Mouse (Mus musculus): ENCODE measurements at regions not wholly inside any gene's neighbourhood (a gene's known extent, or its start where the extent isn't known, plus 50 kb on each side); places are given as distances from the start of the nearest gene placed in this dataset.

DNA sequence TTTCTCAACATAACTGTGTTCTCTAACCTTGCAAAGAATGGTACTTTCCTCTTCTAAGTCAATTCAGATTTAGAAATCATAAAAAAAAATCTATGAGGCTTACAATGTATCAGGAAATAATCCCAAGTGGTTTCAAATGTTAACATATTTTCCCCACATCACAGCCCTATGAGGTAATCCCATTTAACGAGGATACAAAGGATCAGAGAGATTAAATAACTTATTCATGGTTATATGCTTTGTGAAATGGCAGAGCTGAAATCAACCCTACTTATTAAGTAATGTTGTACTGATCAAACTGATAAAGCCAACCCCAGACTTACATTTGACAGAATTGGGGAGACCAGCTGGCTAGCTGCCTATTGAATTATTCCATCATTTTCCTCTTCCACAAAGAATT, 614.4 kb downstream of the Ntrk3 start:
- no peak for DNase-seq (ENCODE audit: low read depth, low spot score)

DNA sequence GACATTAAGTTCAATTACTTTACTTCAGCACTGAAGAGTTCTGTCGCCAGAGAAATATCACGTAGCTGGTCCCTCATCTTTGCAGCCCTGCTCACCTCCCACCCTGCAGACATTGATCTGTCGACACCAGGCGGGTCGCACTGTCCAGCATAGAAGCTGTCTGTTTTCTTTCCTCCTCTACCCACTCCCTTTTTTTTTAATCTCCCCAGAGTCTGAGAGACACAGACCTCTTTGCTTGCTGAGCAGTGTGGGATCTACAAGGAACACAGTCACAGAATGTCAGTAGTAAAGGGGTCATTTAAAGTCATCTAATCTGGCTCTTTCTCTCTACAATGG, 616.7 kb downstream of the Ntrk3 start:
- no peak for DNase-seq (ENCODE audit: low read depth, low spot score)

DNA sequence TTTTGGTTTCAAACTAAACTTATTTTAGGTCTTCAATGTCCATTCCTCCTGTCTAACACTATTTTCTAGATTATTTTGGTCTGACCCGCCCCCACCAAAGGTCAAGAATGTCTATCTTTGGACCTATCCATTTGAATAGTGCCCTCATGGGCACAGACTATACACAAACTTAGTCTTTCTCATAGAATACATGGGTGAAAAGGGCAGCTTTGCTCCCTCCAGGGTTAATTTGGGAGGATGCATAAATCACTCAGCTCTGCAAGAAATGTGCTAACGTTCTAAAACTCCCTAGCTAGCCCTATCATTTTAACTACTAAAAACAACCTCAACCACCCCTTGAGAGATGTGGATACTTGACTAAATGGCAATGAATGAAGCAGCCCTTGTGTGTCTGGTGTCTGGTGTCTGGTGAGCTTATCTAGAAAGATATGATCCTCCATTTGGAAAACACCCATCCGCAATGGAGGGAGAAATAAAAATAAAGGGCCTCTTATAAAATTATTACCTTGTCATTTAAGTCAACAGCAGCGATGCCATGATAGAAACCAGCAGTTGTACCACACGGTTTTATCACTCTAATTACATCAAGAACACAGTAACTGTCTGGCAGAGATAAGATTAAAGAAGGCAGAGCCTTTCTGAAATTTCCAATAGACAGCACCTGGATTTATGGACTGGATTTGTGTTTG, 617.2 kb downstream of the Ntrk3 start:
- no peak for DNase-seq (ENCODE audit: low read depth, low spot score)

DNA sequence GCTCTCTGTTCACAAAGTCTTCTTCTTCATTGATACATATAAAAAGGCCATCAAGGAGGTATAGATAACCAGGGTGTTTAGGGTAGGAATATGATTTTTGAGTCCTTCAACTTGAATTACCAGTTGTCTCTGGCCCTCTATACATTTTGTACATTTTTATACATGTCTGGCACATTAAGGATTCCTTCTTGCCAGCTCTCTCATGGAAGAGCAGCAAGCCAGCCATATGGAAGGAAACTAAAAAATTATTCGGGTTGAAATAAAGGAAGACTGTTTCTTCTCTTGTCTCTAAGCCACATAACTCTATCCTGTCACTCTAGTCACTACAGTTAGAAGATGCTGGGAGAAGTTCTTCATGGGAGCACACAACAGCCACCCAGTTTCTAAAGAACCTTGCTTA, 618.0 kb downstream of the Ntrk3 start:
- no peak for DNase-seq (ENCODE audit: low read depth, low spot score)

DNA sequence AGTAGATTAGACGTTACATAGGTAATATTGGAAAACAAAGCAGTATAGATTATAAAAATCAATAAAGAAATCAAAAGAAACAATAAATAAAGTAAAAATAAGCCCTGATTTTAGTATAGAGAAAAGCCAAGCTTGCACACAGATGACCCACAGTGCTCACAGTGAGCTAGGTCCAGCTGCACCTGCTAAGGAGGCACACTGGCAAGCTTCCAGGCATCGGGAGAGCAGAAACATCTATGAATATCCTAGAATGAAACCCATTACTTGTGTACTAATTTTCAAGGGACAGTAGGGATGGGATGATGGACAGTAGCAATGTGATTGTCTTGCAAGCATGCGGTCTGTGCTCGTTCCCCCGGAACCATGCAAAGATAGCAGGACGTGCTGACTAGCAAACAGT, 626.5 kb downstream of the Ntrk3 start:
- DNase-seq (ENCODE audit: low read depth, low spot score): no peak

DNA sequence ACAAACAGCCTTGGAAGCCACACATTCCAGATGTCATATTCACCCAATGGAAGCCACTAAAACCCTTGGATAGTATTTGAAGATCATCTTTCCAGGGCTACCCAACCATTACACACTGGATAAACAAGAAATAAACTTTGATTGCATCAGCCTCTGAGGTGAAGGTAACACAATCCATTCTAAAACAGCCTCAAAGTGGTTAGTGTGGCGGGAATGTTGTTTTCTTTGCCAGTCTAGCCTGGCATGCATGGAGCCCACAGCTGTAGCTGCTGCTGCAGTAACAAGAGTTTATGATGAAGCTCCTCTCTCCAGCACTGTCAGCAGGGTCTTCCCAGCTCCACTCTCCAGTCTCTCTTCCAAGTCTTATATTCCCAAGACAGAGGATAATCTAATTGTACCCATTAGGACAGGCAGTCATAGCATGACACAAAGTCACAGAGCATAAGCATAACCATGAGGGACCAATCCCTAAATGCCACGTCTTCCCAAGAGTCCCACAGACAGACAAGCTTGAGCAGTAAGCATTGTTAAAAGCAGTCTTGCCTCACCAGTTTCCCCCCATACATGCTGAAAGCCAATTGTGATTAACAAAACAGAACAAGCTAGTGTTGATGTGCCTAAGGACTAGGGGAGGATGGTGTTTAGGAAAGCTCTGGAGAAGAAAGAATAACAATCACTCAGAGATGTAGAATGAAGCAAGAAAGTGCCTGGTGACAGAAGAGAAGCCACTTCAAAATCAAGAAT, 634.1 kb downstream of the Ntrk3 start:
- no peak for DNase-seq (ENCODE audit: low read depth, low spot score)

DNA sequence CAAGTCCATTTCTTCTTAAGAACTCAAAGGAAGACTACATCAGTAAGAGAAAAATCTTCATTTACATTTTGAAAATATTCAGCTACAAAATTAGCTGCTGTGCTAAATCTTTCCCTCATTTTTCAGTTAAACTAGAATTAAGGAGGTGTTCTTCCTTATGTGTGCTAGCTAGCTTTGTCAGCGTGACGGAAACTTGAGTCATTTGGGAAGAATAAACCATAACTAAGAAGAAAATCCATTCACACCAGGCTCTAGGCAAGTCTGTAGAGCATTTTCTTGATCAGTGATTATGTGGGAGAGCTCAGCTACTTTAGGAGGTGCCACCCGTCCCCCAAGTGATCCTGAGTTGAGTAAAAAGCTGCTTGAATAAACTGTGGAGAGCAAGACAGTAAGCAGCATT, 635.4 kb downstream of the Ntrk3 start:
- no peak for DNase-seq (ENCODE audit: low read depth, low spot score)

DNA sequence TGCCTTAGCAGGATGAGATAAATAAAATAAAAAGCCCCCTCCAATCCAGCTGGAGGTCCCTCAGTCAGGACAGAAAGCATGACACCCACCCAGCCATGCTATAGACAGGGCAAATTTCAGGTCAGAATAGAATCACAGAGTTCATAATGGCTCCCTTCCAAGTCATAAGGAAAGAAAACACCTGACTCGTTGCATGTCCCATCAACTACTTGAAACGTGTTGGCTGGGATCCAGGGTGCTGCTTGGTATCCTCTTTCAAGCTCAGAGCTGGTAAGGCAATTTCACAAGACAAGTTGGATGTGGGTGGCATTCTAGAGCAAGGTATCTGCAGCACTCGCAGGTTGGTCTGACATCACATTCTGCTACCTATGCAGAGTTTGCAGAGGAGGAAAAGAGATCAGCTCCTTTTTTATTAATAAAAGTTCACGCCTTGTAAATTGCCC, 651.2 kb downstream of the Ntrk3 start:
- no peak for DNase-seq (ENCODE audit: low read depth, low spot score)

DNA sequence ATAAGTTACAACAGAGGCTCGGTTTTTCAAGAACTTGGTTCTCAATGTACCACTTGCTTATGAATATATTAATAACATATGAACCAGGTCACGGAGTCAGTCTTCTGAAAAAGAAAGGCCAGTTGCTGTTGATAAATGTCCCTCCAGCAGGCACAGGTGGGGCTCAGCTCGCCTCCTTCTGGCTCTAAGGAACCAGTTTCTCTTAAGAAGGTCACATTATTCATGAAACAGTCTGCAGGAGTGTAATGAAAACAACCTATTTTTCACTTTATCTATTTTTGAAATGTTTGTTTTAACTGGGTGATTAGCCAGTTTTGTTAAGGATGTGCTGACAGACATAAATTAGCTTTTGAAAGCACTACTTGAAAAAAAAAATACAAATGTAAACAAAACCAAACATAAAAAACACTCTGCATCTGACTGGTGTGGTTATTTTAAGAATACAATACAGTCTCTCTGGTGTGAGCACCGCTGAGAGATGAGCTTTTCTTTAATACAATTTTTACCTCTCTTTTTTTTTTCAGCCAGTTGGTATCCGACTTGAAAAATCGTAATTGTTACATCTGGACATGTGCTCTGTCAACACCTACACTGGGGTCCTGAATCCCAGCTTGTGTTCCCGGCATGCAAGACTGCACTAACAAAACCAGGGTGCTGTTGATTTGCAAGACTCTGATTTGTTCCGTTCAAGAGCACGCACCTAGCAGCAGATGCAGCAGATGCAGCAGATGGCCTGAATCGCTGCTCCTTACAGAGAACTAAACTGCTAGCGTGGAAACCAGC, 651.8 kb downstream of the Ntrk3 start:
- no peak for DNase-seq (ENCODE audit: low read depth, low spot score)

DNA sequence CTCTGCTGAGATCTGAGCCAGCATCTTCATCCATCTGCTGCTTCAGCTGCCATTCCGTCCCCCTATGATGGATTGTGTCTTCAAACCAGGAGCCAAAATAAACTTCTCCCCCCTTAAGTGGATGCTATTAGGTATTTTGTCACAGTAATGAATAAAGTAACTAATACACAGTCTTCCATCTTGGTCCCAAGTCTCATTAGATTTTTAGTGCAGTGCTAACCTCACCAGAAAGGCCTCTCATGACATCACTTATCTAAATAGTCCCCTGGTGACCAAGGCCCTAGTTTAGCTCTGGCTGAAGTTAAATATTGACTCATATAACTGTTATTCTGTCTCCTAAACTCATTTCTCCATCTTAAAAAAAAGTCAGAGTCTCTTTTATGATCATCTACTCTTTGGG, 658.1 kb downstream of the Ntrk3 start:
- DNase-seq (ENCODE audit: low read depth, low spot score): no peak

DNA sequence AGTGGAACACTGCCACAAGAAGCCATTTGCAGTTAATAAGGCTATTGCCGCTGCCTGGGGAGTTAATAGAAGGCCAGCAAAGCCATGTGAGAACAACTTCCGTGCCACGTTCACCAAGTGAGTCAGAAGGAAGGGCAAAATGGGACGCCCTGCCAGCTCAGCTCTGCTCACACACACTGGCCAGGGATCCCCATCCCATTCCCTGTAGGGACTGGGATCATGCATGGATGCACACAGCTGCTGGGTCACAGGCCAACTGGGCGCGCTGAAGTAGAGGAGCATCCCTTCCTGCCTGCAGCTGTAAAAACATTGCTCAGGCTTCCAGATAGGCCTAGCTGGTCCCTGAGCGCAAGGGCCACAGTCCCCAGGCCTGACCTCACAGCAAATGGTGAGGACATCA, 666.7 kb downstream of the Ntrk3 start:
- DNase-seq (ENCODE audit: low read depth, low spot score): no peak

DNA sequence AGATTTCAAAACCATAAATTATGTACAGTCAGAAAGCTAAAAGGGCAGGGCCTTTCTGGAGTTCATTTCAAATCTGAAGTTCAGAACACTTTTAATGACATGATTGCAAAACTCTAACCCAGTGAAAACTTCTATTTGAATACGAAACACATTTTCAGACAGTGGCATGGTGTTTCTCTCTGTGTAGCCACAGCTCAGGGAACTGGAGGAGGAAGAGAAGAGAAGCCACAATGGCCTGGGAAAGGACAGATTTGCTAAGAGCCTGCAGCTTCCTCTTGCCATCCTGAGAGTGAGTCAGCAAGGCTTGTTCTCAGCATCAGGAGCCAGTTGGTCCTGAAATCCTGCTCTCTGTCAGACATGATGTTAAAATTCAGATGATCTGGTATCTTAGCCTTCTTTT, 676.2 kb downstream of the Ntrk3 start:
- no peak for DNase-seq (ENCODE audit: low read depth, low spot score)

DNA sequence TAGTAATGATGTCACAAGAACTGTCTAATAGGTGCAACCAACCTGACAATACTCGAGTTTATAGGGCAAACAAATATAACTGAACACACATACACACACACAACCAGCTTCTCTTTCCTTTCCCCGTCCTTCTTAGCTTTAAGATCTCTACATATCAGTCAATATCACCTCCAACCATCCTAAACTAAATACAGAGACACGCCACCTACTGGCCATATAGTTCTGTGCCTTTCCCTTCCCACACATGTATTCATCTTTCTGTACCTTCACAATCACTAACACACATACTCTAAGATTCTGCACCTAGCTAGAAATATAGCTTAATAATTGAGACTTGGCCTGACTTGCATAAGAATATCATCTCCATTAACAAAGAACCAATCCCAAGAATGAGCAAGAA, 688.2 kb downstream of the Ntrk3 start:
- DNase-seq (ENCODE audit: low read depth, low spot score): no peak

DNA sequence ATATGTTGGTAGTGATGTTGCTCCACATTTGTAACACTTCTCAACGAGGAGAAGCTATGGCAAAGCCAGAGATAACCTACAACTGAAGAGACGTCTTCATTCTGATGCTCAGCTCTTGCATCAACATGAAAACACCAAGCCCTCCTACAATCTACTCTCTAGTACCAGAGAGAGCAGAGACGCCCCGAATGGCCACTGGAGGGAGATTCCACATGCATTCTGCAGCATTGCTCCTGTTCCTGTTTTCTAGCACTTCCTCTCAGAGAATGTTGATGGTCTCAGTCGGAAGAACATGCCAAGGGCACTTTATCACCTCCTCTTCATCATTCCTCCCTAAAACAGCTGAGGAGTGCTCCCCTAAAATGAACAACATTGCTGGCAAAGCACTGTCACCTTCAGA, 692.4 kb downstream of the Ntrk3 start:
- no peak for DNase-seq (ENCODE audit: low read depth, low spot score)

DNA sequence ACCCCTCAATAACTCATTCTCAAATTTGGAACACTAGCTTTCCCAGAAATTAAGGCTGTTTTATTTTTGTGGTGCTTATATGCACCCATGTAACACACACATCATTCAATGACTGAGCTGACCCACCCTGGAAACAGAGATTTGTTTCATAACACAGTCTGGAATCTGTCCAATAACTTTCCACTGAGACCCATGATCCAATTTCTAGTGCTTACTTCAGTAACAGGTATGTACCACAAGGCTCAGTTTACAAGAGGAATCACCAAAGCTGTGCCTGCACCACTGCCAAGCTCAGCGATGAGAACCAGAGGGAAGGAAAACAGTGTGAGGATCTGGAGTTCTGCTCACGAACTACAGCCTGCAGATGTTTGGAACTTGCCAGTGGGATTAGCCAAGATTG, 706.8 kb downstream of the Ntrk3 start:
- no peak for DNase-seq (ENCODE audit: low read depth, low spot score)

DNA sequence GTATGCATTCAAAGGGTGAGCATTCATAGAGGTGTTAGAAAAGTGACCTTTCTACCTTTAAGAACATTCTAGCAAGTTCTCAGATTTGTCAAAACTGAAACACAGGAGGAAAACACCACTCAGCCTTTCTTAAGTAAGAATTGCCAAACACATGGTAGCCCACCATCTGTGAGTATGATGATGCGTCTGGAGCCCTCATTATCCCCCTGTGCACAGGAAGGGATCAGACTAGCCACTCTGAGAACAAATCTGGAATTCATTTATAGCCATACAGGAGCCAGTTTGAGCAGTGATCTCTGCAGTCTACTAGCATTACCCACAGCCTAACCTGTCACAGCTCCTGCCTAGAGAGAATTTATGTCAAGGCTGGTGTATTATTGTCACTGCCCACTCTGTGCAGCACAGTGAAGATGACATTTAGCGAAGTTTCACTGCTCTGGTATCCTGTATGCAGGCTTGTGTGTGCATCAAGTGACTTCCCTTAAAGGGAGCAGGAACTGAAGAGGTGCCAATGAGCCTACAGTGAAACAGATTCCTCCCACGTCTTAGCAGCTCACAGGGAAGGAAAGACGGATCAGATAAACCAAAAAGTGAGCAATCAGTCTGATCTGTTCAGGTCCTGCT, 710.7 kb downstream of the Ntrk3 start:
- DNase-seq (ENCODE audit: low read depth, low spot score): peak; percentile 51

DNA sequence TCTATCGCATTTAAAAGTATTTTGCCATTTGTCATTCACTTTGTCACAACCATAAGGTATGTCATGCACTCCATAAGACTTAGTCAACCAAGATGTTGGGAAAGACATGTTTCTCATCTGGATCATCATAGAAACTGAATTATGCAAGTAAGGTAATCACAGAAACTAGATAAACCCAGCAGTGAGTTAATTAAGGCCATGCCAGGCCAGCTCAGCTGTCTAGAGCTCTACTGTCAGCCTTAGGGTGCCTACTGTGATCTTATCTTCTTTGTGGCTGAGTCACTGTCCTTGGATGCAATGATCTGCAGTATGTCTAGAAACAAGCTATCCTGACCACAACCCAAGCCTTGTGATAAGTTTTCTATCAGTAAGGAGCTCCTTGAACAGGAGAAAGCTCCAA, 714.2 kb downstream of the Ntrk3 start:
- no peak for DNase-seq (ENCODE audit: low read depth, low spot score)

DNA sequence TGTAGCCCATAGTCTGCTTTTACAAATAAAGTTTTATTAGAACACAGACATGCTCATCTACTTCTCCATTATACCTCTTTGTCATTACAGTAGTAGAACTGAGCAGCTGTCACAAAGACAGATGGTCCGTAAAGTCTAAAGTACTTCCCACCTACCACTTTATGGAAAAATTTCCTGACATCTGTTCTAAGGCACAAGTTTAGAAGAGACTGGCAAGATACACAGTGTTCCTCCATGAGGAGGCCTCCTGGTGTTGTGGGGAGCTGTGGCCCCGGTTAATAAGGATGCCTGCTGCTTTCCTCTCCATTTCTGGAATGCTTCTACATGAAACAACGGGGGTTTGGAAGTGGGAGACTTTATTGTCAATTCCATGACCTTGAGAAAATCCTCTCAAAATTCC, 714.7 kb downstream of the Ntrk3 start:
- DNase-seq (ENCODE audit: low read depth, low spot score): no peak

DNA sequence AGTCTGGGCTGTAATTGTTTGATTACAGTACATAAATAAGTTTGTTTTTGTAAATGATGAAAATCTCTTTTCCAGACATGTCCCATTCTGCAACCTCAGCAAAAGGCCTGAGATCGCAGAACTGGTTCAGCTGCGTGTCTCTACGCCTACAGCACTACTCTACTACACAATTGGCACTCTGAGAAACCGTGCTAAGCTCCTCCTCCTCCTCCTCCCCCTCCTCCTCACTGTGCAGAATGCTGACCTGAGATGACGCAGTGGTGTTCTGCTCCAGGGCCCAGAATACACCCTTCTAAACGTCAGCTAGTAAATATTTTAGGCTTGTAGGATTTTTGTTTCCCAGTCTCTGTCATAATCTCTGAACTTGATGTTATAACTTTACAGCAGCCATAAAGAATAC, 724.2 kb downstream of the Ntrk3 start:
- DNase-seq (ENCODE audit: low read depth, low spot score): no peak

DNA sequence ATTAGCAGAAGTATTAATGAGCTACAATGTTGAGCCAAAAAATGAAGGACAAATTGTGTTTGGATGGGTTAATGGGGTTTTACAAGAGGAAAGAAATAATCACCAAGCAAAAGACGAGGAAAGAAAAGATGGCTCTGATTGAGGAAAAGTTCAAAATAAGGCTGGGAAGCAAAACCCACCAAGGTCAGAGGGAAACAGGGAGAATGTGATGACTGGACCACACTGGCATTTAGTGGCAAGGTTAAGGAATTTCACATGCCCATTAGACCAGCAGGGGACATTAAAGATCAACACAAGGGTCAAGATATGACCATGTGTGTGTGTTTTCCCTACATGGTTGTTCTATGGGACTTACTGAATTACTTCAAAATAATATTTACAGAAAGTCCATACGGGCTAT, 734.7 kb downstream of the Ntrk3 start:
- no peak for DNase-seq (ENCODE audit: low read depth, low spot score)

DNA sequence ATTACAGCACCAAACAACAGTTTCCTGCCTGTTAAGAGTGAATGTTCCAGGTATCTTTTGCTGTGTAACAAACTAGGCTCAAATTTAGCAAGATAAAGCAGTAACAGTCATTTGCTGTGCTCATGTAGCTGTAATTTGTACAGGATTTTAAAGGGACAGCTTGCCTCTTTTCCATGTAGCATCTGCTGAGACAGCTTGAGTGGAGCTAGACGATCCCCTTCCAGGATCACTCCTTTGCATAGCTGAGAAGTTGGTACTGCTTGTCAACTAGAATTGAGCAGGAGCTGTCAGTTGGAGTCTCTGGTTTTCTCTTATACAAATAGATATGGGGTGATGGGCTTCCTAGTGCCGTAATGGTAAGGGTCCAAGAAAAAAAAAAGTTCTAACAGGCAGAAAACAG, 744.0 kb downstream of the Ntrk3 start:
- no peak for DNase-seq (ENCODE audit: low read depth, low spot score)

DNA sequence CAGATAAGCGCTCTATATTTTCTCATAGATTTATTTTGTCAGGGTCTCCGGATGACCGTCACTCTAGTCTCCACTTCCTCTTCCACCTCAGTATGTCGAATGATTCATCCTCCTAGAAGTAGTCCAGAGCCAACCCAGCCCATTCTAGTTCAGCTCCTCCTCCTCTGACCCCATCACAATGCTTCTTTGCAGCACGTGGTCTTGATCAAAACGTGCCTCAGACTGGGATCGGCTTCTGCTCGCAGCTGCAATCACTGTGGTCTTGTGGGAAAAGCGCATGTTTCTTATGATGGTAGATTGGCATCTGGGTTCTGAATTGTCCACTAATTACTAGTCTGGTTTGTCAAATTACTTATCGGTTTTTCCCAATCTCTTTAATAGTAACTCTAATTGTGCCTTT, 747.7 kb downstream of the Ntrk3 start:
- no peak for DNase-seq (ENCODE audit: low read depth, low spot score)
